Mouse (Mus musculus): ENCODE data around the gene Kcnh4.

Kcnh4 gene

DNA sequence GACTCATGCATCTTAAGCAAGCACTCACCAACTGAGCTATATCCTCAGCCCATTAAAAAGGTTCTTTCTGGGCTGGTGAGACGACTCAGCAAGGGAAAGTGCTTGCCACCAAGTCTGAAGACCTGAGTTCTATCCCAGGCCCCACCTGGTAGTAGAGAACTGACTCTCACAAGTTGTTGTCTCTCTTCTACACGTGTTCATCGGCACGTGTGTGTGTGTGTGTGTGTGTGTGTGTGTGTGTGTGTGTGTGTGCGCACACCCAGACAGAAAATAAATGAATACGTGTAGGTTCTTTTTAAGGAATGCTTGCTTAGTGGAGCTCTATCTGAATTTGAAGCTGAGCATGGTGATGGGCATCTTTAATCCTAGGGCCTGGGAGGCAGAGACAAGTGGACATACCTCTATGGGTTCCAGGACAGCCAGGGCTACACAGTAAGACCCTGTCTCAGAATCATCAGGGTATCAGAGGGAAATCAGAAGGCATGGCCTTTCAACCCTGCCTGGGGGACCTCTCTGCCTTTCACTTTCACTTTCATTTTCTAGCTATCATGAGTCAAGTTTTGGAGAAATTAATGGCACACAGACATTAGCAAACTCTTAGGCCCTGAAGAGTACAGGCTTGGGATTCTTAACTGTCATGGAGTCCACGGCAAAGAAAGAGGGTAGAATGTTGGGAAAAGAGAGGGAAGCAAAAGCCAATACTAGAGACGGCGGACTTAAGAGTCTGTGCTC, 24.4 kb downstream of the Kcnh4 start:
- no peak for DNase-seq (ENCODE audit: low spot score)

DNA sequence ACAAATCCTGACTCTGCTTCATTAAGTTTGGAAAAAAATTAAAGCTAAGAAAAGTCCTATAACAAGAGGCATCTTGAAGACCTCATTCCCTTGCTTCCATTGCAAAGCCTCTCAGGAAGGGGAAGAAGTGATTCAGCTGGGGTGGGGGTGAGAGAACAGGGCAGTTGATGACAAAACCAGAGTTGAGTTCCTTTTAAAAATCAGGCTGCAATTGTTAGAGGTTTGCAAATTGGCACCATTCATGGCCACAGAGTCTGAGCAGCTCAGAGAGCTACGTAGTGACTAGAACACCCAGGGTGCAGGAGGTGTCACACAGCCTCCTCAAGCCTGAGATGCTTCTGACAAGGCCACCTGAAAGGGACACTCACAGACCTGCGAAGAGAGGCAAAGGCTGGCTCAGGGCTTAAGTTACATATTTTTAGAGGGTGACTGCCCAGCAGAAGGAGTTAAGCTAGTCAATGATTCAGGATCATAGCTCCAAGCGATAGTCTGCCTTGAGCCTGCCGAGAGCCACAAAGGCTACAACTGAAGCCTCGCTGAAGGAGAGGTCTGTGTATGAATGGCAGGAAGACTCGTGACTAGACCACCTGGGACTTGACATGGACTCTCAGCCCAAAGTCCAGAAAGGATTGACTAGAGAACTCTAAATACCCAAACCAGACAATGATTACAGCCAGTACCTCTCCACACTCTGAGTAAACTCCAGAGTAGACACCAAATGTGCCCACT, 29.1 kb downstream of the Kcnh4 start:
- peak; percentile 77 for DNase-seq (ENCODE audit: low spot score)

DNA sequence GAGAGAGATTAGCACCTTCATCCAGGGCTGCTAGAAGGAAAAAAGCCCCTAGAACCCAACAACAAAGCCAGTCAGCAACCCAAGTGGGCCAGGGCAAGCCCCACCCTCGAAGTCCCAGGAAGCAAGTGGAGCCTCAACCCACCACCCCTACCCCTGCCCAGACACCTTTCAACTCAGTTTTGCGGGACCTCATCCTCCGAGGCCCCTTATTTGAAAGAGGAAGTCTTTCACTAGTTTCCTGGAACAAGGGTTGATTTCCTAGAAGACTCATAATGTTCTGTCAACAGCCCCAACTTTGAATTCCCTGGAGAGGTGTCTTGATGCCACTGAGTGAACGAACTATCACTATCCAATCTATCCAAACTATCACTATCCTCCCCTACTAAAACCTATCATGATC, 29.8 kb downstream of the Kcnh4 start:
- no peak for DNase-seq (ENCODE audit: low spot score)

DNA sequence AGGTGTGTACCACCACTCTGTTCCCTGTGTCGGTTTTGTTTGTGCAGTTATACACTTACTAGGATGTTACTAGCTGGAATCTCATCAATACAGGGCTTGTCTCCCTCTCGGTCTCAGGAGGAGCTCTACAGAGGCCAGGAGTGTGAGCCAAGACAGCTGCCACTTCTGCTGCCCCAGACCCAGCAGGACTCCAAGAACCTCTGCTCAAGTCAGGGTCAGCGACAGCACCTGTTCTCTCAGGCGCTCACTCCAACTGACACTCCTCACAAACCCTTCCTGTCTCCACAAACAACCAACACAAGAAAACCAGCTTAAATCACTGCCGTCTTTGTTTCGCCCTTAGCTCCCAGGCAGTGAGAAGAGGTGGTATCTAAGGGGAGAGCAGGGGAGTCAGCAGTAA, 31.1 kb downstream of the Kcnh4 start:
- no peak for DNase-seq (ENCODE audit: low spot score)

DNA sequence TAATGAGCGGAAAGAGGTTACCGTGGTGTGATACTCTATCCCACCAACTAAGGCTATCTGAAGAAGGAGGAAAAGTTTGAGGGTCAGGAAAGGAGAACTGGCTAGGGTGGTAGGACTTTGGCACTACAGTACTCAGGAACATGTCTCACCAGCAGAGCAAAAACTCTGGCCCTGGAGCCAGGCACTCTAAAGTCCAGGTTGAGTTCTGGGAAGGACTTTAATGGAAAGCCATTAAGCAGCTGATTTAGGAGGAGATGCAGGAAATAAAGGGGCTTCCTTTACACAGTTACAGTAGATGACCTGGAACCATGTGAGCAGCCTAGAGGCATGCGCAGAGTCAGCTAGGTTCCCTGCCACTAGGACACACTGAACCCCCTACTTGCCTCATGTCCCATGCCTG, 32.5 kb downstream of the Kcnh4 start:
- no peak for DNase-seq (ENCODE audit: low spot score)

DNA sequence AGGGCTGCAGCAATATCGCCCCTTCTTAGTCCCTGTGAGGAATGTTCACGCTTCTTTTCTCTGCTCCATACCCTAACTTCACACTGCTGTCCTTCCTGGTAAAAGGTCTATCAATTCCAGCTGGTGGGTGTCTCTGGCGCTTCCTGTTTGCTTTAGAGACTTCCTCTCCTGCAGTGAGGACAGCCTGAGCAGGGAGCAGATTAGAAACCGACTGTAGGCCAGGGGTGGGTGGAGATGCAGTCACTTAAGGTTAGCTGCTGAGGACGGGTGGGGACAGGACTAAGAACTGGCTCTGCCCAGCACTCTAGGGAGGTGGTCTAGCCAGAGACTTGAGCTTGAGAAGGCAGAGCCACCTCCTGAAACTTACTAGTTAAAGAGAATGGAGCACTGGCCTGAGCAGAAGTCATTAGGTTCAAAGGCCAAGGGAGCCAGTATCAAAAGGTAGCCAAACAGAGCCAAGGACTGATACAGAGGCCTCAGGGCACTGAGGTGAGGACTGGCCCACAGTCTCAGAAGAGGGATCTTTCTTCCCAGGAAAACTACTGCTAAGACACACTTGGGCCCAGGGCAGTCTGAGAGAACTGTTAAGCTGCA, 34.7 kb downstream of the Kcnh4 start:
- peak; percentile 74 for DNase-seq (ENCODE audit: low spot score)

DNA sequence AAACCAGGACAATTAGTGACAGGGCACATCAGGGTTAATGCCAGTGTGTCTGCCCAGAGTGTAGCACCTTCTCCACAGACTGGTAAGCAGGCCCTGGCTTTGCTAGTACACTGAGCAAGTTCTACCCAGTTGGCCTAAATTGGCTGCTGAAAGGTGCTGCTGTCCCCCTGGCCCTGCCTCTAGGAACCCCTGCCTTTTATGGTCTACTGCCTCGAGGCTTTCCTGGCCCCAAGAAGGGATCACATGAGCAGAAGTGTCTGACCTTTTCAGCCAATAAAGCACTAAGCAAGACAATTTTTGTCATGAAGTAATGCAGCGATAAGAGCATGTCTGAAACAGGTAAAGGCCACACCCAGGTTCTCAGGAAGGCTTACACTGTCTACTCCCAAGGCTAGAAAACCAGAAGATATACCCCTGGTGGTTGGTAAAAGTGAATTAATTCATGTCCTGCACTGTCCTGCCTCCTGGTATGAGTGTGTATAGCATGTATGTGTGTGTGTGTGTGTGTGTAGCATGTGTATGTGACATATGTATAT, 37.2 kb downstream of the Kcnh4 start:
- DNase-seq (ENCODE audit: low spot score) = no peak

DNA sequence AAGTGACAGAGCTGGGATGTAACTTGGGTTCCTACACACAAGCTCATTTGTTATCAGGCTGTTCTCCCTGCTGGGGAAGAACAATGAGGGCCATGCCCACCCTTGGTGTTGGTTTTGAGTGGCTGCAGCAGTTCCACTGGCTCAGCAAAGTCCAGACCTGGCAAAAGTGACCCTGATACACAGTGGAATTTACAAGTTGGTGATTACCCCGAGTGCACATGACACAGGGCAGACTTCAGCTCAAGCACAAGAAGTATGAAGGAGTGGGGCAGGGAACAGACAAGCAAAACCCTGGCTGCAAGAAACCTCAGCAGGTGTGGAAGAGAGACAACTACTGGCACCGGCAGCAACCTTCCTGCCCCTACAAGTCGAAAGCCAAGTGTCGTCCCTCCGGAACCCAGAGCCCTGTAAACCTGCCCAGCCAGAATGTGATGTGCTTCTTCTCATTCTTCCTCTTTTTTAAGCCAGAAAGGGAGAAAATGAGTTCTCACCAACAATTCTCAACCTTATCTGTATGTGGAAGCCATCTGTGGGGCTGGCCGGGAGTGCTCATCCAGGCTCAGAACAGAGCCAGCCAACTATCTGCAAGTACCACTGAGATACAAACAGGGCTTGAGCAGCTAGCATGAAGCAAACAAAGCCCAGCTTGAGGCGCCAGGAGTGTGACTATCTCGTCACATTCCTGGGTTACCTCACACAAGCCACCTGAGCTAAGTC, 37.8 kb downstream of the Kcnh4 start:
- DNase-seq (ENCODE audit: low spot score) = no peak

DNA sequence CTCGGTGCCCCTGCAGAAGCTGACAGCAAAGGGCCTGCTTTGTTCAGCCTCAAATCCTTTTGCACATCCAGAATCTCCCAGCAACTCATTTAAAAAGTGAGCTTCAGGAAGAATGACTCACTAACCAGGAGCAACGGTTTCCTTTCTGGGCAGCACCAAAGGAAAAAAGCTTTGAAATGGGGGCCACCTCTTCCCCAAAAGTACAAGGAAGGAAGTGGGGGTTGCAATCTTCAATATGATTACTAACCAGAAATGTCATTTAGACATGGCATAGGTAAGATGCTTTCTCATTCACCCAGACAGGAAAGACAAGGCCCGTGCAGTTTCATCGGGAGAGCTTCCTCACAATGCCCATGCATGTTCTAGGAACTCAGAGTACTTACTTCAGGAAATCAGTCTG, 38.5 kb downstream of the Kcnh4 start:
- no peak for DNase-seq (ENCODE audit: low spot score)

DNA sequence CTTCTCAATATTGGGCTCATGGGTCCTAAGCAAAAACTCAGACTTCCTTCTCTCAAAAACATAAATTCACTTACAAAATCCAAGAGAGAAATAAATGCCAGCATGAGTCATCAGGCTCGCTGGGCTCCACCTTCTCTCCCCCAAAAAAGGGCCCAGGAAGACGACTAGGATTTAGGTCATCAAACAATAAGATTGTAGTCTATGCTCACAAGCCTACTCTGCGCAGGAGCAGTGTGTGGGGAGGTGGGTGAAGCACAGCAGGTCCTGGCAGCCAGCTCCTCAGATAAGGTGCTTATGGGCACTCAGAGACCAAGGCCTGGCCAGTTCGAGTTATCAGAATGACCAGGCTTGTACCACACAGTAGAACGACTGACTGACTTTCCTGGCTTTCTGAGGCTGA, 39.4 kb downstream of the Kcnh4 start:
- DNase-seq (ENCODE audit: low spot score) = no peak

DNA sequence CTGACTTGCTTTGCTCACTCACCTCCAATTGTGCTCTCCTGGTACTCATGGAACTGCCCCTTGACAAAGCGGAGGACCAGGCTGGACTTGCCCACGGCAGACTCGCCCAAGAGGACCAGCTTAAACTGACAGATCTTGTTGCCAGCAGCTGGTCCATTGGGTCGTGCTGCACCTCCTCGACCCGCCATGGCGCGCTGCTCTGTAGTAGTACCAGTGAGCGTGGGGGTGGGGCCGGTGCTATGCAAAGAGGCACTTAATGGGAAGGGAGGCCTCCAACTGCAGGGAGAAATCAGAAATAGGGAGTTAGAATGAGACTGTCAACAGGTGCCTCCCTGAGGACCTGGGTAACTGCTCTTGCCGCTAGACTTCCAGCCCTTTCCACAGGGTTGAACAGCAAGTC, 39.8 kb downstream of the Kcnh4 start:
- DNase-seq (ENCODE audit: low spot score) = no peak

DNA sequence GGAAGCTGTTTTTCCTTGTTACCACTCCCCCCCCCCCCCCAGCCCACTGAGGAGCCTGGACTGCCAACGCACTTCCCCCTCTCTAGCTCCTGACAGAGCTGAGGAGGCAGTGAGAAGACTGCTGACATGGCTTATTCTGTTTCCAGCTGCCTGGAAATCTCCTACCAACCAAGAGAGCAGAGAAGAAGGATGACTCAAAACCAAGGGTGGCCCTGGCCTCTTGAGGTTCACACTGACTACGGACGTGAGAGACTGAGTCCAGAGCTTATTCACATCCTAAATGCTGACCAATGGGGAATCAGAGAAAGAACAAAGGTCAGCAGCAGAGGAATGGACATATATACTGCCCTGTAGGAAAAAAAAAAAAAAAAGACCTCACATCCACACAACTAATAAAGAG, 40.4 kb downstream of the Kcnh4 start:
- DNase-seq (ENCODE audit: low spot score) = peak; percentile 62

DNA sequence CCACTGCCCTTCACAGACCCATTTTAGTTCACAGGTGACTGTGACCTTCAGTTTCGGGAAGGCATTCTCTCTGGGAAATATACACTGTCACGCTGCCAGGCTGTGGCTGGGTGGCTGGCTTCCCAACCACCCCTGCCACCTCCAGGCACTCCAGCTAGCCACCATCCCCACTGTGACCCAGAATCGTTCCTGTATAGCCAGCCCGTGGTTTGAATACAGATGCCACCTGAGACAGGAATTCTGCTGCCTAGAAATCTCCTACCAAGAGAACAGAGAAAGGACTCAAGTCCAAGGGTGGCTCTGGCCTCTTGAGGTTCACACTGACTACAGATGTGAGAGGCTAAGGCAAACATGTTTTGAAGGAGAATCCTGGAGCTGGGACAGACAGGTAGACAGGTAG, 40.9 kb downstream of the Kcnh4 start:
- DNase-seq (ENCODE audit: low spot score) = no peak

DNA sequence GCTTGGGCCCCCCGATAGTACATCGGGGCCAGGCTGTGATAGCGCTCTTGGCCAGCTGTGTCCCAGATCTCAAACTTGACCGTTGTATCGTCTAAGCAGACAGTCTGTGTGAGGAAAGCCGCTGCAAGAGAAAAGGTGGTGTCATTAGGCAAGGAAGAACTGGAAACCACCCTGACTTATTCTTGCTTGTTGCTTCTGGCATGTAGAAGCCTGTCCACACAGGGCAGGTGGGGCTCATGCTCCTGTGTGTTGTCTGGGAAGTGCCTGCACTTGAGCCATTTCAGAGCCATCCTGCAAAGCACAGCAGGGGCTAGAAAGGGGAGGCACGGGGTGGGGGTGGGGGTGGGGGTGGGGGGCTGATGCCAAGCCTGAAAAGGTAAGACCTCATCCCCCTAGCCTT, 41.3 kb downstream of the Kcnh4 start:
- no peak for DNase-seq (ENCODE audit: low spot score)

DNA sequence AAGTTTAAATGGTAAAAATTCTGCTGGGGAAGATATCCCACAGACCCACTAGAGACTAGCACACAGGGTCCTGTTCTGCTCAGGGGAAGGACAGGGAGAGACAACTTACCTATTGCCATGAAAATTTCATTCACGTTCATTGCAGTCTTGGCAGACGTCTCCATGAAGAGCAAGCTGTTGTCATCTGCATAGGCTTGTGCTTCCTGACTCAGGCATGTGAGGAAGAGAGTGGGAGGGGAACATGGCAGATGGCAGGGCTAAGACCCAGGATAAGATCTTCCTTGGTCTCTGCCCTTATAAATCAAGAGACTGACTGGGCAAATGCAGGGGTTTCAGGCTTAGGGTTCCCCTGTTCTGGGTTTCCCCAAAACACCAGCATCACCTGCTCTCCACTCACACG, 43.1 kb downstream of the Kcnh4 start:
- no peak for DNase-seq (ENCODE audit: low spot score)

DNA sequence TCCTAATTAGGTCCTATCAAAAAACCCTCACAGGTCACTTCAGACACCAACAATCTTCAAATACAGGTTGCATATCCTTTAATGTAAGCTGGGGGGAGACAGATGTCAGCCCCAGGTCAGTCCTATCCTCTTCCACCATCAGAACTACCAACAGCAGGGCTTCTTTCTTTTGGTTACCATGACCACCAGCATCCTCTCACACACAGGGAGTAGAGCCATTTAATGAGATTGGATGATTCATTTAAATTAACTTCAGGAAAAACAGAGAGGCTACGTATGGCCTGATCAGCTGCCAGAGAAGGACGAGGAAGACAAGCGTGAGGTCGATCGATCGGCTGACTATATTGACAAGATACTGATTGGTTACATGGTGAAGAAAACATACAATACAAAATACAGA, 44.8 kb downstream of the Kcnh4 start:
- no peak for DNase-seq (ENCODE audit: low spot score)

DNA sequence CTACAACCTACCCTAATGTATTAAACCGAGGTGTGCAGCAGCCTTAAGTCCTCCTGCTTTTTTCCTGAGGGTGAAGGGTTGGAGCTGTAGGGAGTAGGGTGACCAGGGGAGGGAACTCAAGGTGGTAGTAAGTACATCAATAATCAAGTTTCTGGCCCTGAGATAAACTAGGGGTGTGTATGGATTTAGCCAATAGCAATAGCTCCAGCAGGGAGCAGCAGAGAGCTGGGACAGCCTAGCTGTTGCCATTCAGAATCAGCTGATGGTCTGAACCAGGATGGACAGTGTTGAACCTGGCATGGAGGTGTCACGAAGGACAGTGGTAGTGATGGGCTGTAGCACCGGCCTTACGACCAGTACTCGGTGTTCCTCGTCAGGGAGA, 45.2 kb downstream of the Kcnh4 start:
- DNase-seq (ENCODE audit: low spot score) = peak; percentile 66

DNA sequence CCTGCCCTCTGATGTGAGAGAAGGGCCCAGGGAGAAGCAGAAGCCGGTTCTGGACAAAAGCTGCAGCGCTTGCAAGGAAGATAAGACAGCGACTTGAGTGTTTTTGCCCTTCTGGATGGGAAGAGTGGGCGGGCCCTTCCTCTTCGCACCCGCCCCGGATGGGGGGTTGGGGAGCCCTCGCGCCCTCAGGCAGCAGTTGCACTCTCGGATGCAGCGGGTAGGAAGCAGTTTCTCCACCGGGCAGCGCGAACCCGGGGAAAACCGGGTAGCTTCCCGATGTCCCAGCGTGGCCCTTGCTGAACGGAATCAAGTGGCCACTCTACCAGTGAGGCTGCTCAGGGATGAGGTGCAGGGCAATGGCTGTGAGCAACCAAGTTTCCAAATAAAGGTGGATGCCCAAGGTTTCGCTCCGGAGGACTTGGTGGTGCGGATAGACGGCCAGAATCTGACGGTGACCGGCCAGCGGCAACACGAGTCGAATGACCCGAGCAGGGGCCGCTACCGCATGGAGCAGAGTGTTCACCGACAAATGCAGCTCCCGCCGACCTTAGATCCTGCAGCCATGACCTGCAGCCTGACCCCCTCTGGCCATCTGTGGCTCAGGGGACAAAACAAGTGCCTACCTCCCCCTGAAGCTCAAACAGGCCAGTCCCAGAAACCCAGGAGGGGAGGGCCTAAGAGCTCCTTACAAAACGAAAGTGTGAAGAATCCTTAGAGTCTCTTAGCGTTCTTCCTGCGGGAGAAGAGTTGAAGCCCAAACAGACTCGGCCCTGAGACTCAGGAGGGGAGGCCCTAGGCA, 45.8 kb downstream of the Kcnh4 start, which contains the start of gene Hspb9:
TSS of gene Hspb9 (plus strand) at position 116 of the 799 bp plus-strand sequence.
- DNase-seq (ENCODE audit: low spot score) = peak; percentile 74

DNA sequence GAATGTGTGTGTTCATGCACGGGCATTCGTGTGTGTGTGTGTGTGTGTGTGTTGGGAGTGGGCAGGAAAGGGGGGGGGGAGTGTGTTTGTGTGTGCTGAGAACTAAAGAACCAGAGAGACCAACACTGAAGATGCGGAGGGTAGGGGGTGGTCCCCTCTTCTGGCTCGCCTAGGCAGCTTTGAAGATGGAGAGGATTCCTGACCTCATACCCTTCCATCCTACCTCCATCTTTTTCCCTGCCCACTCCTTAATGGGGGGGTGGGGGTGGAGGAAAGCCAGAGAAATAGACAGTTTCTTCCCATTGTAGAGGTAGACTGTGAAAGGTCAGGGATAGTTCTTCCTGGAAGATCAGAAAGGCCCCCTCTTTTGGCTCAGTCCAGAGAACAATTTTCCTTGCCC, 46.6 kb downstream of the Kcnh4 start:
- no peak for DNase-seq (ENCODE audit: low spot score)

DNA sequence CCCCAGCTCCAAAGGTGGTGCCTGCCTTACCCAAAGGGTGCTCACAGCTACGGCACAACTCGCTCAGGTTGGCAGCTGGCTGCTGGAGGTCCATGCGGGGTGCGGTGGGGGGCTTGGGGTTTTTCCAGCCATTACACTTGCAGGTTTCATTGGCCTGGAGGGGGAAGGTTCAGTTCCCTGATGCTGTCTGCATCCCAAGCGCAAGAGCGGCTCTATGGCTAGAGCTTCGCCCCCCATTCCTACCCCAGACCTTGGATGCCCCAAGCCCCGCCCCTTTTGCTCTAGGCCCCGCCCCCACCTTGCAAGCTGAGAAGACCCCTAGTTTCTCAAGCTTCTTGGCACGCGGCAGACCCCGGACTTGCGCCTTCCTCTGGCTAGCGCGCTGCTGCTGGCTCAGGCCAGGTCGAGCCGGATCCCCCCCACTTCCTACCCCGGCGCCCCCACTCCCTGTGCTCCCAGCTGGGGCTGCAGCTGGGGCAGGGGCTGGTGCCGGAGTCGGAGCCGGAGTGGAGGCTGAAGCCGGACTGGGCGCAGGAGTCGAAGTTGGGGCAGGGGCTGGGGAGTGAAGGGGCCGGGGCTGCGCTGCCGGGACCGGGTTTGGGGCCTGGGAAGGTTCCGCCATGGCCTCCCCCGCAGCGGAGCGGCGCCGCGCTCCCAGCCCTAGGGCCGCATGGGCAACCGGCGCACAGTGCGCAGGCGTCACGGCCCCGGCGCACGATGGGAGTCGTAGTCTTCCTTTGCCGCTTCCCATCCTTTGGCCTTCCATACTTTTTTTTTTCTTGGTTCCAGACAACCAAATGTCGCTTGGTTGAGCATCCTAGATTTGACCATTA, 47.7 kb downstream of the Kcnh4 start, which contains the start of gene Kat2a:
TSS of gene Kat2a (minus strand) at position 683 of the 833 bp plus-strand sequence.
- DNase-seq (ENCODE audit: low spot score) = peak; percentile 83

DNA sequence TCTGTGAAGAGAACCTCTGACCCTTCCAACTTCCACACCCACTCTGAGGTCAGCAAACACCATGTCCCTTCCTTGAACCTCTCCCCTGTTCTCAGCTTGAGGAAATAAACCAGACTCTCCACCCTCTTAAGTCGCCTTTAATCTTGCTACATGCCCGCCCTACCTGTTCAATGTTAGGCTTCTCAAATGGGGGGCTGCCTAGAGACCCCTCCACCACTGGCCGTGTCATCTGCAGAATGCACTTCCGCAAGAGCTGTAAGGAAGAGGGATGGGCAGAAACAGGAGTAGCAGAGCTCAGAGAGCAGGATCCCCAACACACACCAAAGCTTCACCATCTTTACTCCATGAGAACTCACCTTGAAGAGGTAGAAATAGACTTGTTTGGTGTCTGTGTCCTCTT, 48.8 kb downstream of the Kcnh4 start:
- DNase-seq (ENCODE audit: low spot score) = no peak

Measured in yolk sac, embryonic 10.5 days (tissue).